In the genomic region with DNA sequence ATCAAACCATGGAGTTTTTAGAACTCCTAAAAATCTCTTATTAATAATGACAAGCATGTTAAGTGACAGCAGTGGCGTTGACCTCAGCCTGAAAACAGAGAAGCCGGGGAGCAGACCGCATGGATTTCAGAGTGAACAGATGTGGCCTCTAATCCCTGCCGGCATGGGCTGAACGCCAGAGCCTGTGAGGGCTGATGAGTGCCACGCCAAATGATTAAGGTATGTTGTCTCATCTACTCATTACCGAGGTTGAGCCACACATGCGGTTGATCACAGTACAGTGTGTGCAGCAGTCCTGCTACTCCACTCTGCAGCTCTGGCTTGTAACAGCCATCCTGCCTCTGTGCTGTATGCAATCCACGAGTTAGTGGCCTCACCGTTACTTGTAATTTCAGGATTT, we compare ENCODE assay signal across 12 mouse cellular contexts.
A peak's percentile ranks its signal among the peaks of the same experiment; 100 is the strongest.
DNase-seq lines count a peak whose midpoint lies in the region; ATAC-seq lines count a peak whose summit lies in the region.
"Had no signal": no experiment of that assay in that cellular context is flagged by ENCODE, and none has a peak within 500 bp of the region (broad histone marks: within the 10 kb centered on the region; RNA-seq: fewer than 3 reads in every experiment).

No protein-coding gene starts in this region.

- no peak overlapping the region for H3K9ac ChIP-seq in limb, embryonic 11.5 days (ENCODE audit: low read length)

- no peak for ATAC-seq in limb, embryonic 11.5 days (ENCODE audit: insufficient number of reproducible peaks, low FRiP score, low TSS enrichment, low read depth)

- WGBS in limb, embryonic 11.5 days: 50% methylated on average over 10 of the region's 10 CpGs
- WGBS in limb, embryonic 10.5 days: 76% methylated on average over 10 of the region's 10 CpGs

- intact Hi-C loops in heart, postnatal 10 days (cut with DNase I): no loop called here

- no peak overlapping the region for H3K4me3 ChIP-seq in limb, embryonic 11.5 days (ENCODE audit: low read depth, low read length)
- H3K4me3 ChIP-seq in limb, embryonic 10.5 days: no peak overlapping the region
- H3K4me3 ChIP-seq: left cerebral cortex, adult 2 months had no signal

- no peak overlapping the region for H3K27ac ChIP-seq in limb, embryonic 11.5 days (replicated peaks; ENCODE audit: low read depth, low read length)
- H3K27ac ChIP-seq in limb, embryonic 10.5 days: no peak overlapping the region
- H3K27ac ChIP-seq: left cerebral cortex, adult 2 months had no signal

- no peak overlapping the region for H3K4me2 ChIP-seq in limb, embryonic 11.5 days (ENCODE audit: low read depth, severe bottlenecking)

- peak; percentile 27 for DNase-seq in limb, embryonic 11.5 days (ENCODE audit: low spot score)
- no peak for DNase-seq in limb, embryonic 10.5 days (ENCODE audit: low spot score)
- DNase-seq in cerebellum, postnatal 36 days: peak; percentile 12 to 19
- peak; percentile 46 to 53 for DNase-seq in heart, postnatal 10 days
- DNase-seq in retina, embryonic 14.5 days (ENCODE audit: low spot score): peak; percentile 53
- no peak for DNase-seq in urinary bladder, postnatal 14 days (ENCODE audit: low spot score)
- DNase-seq in lung, postnatal 14 days: no peak
- DNase-seq: adrenal gland, postnatal 25 days; lung, postnatal 36 days; right cerebral cortex, postnatal 14 days had no signal

- no peaks in the 10 kb centered on the region for H3K9me3 ChIP-seq in limb, embryonic 11.5 days (ENCODE audit: control insufficient read depth, low read length)
- no peaks in the 10 kb centered on the region for H3K9me3 ChIP-seq in limb, embryonic 10.5 days (replicated peaks)
- H3K9me3 ChIP-seq: G1E had no signal

- H3K27me3 ChIP-seq in limb, embryonic 11.5 days (ENCODE audit: control insufficient read depth, insufficient read depth, low read length): no peaks in the 10 kb centered on the region
- no peaks in the 10 kb centered on the region for H3K27me3 ChIP-seq in limb, embryonic 10.5 days (ENCODE audit: low read depth, poor library complexity, severe bottlenecking)

- H3K36me3 ChIP-seq in limb, embryonic 11.5 days (ENCODE audit: control insufficient read depth, insufficient read depth, low read length): no peaks in the 10 kb centered on the region
- H3K36me3 ChIP-seq in limb, embryonic 10.5 days: no peaks in the 10 kb centered on the region
- H3K36me3 ChIP-seq: G1E had no signal

- H3K4me1 ChIP-seq in limb, embryonic 11.5 days (ENCODE audit: control insufficient read depth, insufficient read depth, low read length): no peaks in the 10 kb centered on the region
- no peaks in the 10 kb centered on the region; the same call in 1 of the 2 replicates for H3K4me1 ChIP-seq in limb, embryonic 10.5 days

Comparison
In these comparisons a context has a peak if more than half of its experiments do, and no peak if none do; other contexts are left out.
1. DNase-seq: peak in limb, embryonic 11.5 days (single experiment), cerebellum, postnatal 36 days (2 of 2), heart, postnatal 10 days (2 of 2) and retina, embryonic 14.5 days (single experiment); none in limb, embryonic 10.5 days (single experiment), urinary bladder, postnatal 14 days (single experiment) and lung, postnatal 14 days (single experiment).